Mouse (Mus musculus): ENCODE data around the gene Pagr1a.

The Pagr1a gene

GRCm38 (mm10) chr7:126988816-126989215 lies 28.3 kb downstream of the Pagr1a start:
- DNase-seq, result no peak

GRCm38 (mm10) chr7:126986319-126986718 lies 30.8 kb downstream of the Pagr1a start:
- DNase-seq, result peak; percentile 53 to 67

- no peak for DNase-seq
Measured at GRCm38 (mm10) chr7:126984667-126985444, 32.3 kb downstream of the Pagr1a start.

- no peak for DNase-seq
Measured at GRCm38 (mm10) chr7:126983113-126983512, 34.0 kb downstream of the Pagr1a start.

- no peak for DNase-seq
Measured at GRCm38 (mm10) chr7:126982054-126982453, 35.1 kb downstream of the Pagr1a start.

GRCm38 (mm10) chr7:126981601-126982000 lies 35.6 kb downstream of the Pagr1a start:
- no peak for DNase-seq

GRCm38 (mm10) chr7:126978841-126979240 lies 38.3 kb downstream of the Pagr1a start:
- no peak for DNase-seq

GRCm38 (mm10) chr7:126976878-126977459 lies 40.2 kb downstream of the Pagr1a start:
- no peak for DNase-seq

GRCm38 (mm10) chr7:126975950-126976866 lies 40.9 kb downstream of the Pagr1a start, which contains the start of gene Cdiptos:
Gene Cdiptos, minus strand, starts transcription at chr7:126976098.
- peak; percentile 94 to 96 for DNase-seq

- no peak for DNase-seq
Measured at GRCm38 (mm10) chr7:126975893-126975949, 41.4 kb downstream of the Pagr1a start, which contains the start of gene Cdipt. Gene Cdipt, plus strand, starts transcription at chr7:126975914.

- DNase-seq, result peak in 1 of 2 experiments; percentile 21
Measured at GRCm38 (mm10) chr7:126975493-126975892, 41.7 kb downstream of the Pagr1a start.

- no peak for DNase-seq
Measured at GRCm38 (mm10) chr7:126967361-126967760, 49.8 kb downstream of the Pagr1a start.

GRCm38 (mm10) chr7:126965568-126965967 lies 51.6 kb downstream of the Pagr1a start:
- DNase-seq, result no peak

Data from lung, adult 18-20 months (tissue).